Mouse (Mus musculus): ENCODE data around the gene Acss1. TPM values are rescaled to one million over a fixed set of nuclear protein-coding genes. Genes with fewer than 3 reads are reported as not detected.
A peak's percentile ranks its signal among the peaks of the same experiment; 100 is the strongest.

Gene Acss1
- total and polyA plus RNA-seq, 2 experiments from 2014 or later: 17.6 to 43.5 TPM

- Histone ChIP-seq H3K9me3 (ENCODE audit: low read length) (no peaks in the 10 kb centered on the region), H3K9ac (replicated peaks; ENCODE audit: low read length) (no peak overlapping the region), H3K27ac (no peak overlapping the region), H3K36me3 (ENCODE audit: insufficient read depth, low read length) (no peaks in the 10 kb centered on the region), H3K4me3 (ENCODE audit: low read length) (no peak overlapping the region), H3K4me1 (ENCODE audit: insufficient read depth, low read length) (peaks cover 16% of the 10 kb centered on the region; the same call in 1 of the 2 replicates), H3K4me2 (ENCODE audit: low read depth, low read length) (no peak overlapping the region), H3K27me3 (ENCODE audit: insufficient read depth, low read length) (no peaks in the 10 kb centered on the region)
- ATAC-seq: no peak
- DNase-seq (ENCODE audit: low spot score): no peak
- 87% methylated on average over 2 of the region's 2 CpGs for WGBS
- no peak for TF ChIP-seq CTCF (IDR thresholded peaks at IDR 0.05; ENCODE audit: low read depth)
Observed at GRCm38 (mm10) chr2:150654814-150655213, 13.5 kb downstream of the Acss1 start.

DNA sequence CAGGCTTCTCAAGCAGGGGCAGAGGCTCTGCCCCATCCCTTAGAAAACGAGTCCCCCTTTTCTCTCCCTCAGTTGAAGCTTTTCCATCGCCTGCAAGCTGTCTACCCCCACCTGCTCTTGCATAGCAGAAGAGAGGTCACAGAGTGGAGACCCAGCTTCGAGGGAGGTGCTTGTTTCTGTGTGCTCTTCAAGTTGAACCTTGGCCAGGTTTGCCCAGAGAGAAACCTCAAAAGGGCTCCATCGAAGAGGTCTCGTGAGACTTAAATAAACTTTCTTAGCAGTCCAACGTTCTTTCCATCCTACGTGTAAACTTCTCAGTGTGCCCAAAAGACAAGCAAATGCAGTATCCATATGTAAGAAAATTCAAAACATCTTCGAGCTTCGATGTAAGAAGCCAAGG lies 16.9 kb downstream of the Acss1 start:
- Histone ChIP-seq H3K4me3 (ENCODE audit: low read length) (no peak overlapping the region), H3K9me3 (ENCODE audit: low read length) (no peaks in the 10 kb centered on the region), H3K27me3 (ENCODE audit: insufficient read depth, low read length) (no peaks in the 10 kb centered on the region), H3K4me1 (ENCODE audit: insufficient read depth, low read length) (peaks cover 17% of the 10 kb centered on the region), H3K27ac (no peak overlapping the region), H3K4me2 (ENCODE audit: low read depth, low read length) (no peak overlapping the region), H3K9ac (replicated peaks; ENCODE audit: low read length) (no peak overlapping the region), H3K36me3 (ENCODE audit: insufficient read depth, low read length) (no peaks in the 10 kb centered on the region)
- DNase-seq (ENCODE audit: low spot score) (no peak), ATAC-seq (no peak)
- no peak for TF ChIP-seq CTCF (IDR thresholded peaks at IDR 0.05; ENCODE audit: low read depth)
- 57% methylated on average over 9 of the region's 9 CpGs for WGBS

DNA sequence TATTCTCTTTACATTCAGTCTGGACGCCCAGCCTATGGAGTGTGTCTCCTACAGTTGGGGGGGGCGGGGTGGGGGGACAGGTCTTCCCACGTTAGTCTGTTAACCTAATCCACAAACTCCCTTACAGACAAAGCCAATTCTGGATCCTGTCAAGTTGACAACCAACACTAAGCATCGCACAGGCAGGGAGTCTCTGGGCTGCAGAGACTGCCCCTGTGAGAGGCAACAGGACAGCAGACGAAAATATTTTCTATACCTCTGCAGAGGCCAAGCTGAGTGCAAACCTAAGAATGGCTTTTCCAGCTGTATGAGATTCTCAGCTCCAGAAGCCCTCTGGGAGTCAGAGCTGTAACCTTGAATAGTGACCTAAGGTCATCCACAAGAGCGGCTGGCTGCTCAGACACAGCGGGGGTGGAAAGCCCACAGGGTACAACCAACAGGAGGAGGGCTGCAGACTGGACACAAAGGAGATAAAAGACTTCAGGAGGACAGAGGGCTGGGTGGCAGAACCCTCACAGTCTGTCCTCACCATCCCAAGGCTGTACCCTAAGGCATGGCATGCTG lies 17.7 kb downstream of the Acss1 start:
- no peak overlapping the region for H3K27ac ChIP-seq
- no peak overlapping the region for H3K4me3 ChIP-seq (ENCODE audit: low read length)
- ATAC-seq (peak; percentile 22), DNase-seq (ENCODE audit: low spot score) (no peak)
- no peaks in the 10 kb centered on the region for H3K27me3 ChIP-seq (ENCODE audit: insufficient read depth, low read length)
- H3K9ac ChIP-seq (replicated peaks; ENCODE audit: low read length): 0 out of 2 replicates have a peak overlapping the region, but pooled peaks have one; percentile 13
- no peaks in the 10 kb centered on the region for H3K36me3 ChIP-seq (ENCODE audit: insufficient read depth, low read length)
- no peak overlapping the region for H3K4me2 ChIP-seq (ENCODE audit: low read depth, low read length)
- 8% methylated on average over 7 of the region's 7 CpGs for WGBS
- no peaks in the 10 kb centered on the region for H3K9me3 ChIP-seq (ENCODE audit: low read length)
- peaks cover 17% of the 10 kb centered on the region for H3K4me1 ChIP-seq (ENCODE audit: insufficient read depth, low read length)
- TF ChIP-seq CTCF (IDR thresholded peaks at IDR 0.05; ENCODE audit: low read depth): no peak

DNA sequence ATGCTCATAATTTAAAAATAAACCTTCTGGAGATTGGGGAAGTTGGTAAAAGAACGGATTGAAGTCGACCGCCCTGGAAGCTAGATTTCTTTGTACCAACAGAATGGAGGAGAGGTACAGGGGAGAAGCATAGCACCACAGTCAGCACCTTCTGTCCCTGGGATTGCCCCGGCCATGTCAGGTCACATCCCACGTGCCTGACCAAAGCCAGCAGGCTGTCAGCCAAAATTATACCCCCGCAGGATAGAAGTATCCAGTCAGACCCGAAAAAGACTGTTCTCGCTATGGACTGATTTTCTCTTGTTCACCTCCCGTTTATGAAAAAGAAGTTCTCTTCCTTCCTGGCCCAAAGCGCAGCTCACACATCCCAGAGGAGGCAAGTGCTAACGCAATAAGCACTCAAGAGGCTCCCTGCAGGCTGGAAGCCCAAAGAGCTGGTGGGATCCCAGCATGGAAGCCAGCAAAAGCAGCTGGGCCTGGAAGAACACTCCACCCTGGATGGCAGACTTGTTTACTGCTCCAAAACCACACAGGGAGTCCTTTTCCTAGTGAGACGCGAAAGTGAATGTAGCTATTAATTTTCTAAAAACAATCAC lies 19.9 kb downstream of the Acss1 start:
- Histone ChIP-seq H3K9ac (replicated peaks; ENCODE audit: low read length) (no peak overlapping the region), H3K27ac (peak overlapping the region; percentile 54; the same call in 1 of the 2 replicates), H3K4me3 (ENCODE audit: low read length) (no peak overlapping the region), H3K27me3 (ENCODE audit: insufficient read depth, low read length) (no peaks in the 10 kb centered on the region), H3K4me1 (ENCODE audit: insufficient read depth, low read length) (peaks cover 18% of the 10 kb centered on the region), H3K4me2 (ENCODE audit: low read depth, low read length) (no peak overlapping the region), H3K9me3 (ENCODE audit: low read length) (no peaks in the 10 kb centered on the region), H3K36me3 (ENCODE audit: insufficient read depth, low read length) (no peaks in the 10 kb centered on the region)
- TF ChIP-seq CTCF (IDR thresholded peaks at IDR 0.05; ENCODE audit: low read depth): no peak
- WGBS: 40% methylated on average over 13 of the region's 13 CpGs
- no peak for ATAC-seq
- peak; percentile 33 for DNase-seq (ENCODE audit: low spot score)

DNA sequence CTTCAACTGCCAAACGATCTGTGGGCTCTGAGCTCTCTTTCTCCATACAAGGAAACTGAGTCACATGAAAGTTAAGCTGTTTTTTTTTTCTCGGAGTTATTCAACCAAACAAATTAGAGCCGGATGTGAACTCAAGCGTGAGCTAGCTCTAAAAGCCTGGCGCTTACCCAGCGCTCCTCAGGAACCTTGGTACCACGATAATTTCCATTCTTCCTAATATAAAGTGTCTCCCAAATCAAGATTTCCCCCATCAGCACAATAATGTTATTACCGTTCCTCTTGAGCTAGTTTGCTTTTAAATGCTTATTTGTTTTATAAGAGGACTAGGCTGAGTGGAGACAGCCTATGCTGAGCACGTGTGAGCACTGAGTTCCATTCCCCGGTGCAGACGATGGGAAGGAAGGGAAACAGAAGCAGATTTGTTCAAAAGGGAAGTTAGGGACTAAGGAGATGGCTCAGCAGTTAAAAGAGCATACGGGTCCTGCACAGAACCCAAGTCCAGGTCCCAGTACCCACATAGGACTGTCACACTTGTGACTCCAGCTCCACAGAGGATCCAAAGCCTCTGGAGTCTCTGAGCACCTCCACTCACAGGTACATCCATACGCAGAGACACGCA lies 20.5 kb downstream of the Acss1 start:
- Histone ChIP-seq H3K4me2 (ENCODE audit: low read depth, low read length) (no peak overlapping the region), H3K36me3 (ENCODE audit: insufficient read depth, low read length) (no peaks in the 10 kb centered on the region), H3K9ac (replicated peaks; ENCODE audit: low read length) (no peak overlapping the region), H3K27ac (peak overlapping the region; percentile 54; the same call in 1 of the 2 replicates), H3K4me1 (ENCODE audit: insufficient read depth, low read length) (peaks cover 21% of the 10 kb centered on the region), H3K27me3 (ENCODE audit: insufficient read depth, low read length) (no peaks in the 10 kb centered on the region), H3K4me3 (ENCODE audit: low read length) (no peak overlapping the region), H3K9me3 (ENCODE audit: low read length) (no peaks in the 10 kb centered on the region)
- DNase-seq (ENCODE audit: low spot score) (no peak), ATAC-seq (no peak)
- no peak for TF ChIP-seq CTCF (IDR thresholded peaks at IDR 0.05; ENCODE audit: low read depth)
- 49% methylated on average over 14 of the region's 14 CpGs for WGBS

DNA sequence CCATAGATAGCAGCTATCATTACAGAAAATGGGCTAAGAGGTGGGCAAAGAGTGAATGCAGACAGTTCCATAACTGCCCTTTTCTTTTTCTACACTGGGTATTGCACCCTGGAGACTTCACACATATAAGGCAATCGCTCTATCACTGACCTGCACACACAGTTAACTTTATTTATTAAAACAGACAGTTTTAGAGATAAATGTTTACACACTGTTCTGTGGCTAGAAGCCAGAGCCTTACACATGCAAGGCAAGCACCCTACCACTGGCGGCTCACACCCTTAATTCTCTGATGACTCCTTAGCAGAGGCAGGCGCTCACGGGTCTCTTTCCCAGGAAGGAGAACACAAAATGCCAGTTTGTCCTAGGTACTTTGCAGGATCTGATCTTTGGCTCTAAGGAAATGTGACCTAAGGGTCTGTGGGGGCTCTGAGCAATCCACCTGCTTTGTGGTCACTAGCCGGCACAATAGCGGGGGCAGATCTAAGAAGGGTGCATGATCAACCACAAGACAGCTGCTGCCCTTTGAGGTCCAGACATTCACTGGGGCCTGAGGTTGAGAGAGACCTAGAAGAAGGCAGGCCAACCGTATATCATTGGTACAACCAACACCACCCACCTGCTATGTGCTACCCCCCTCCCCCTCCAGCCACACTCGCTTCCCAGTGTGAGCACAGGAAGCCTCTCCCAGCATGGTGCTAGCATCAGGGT lies 21.7 kb downstream of the Acss1 start:
- TF ChIP-seq CTCF (IDR thresholded peaks at IDR 0.05; ENCODE audit: low read depth): no peak
- H3K27me3 ChIP-seq (ENCODE audit: insufficient read depth, low read length): no peaks in the 10 kb centered on the region
- H3K4me2 ChIP-seq (ENCODE audit: low read depth, low read length): no peak overlapping the region
- no peaks in the 10 kb centered on the region for H3K9me3 ChIP-seq (ENCODE audit: low read length)
- no peak overlapping the region for H3K4me3 ChIP-seq (ENCODE audit: low read length)
- no peak overlapping the region for H3K9ac ChIP-seq (replicated peaks; ENCODE audit: low read length)
- no peak for ATAC-seq
- no peaks in the 10 kb centered on the region for H3K36me3 ChIP-seq (ENCODE audit: insufficient read depth, low read length)
- peaks cover 21% of the 10 kb centered on the region for H3K4me1 ChIP-seq (ENCODE audit: insufficient read depth, low read length)
- no peak overlapping the region; the same call in 1 of the 2 replicates for H3K27ac ChIP-seq
- no peak for DNase-seq (ENCODE audit: low spot score)
- WGBS: 83% methylated on average over 8 of the region's 8 CpGs
